Comparison of ENCODE assay signal across 12 mouse cellular contexts in genomic region chr6:119198534-119199273, GRCm38 (mm10). TPM values are rescaled to one million over a fixed set of nuclear protein-coding genes. Genes with fewer than 3 reads are reported as not detected.
DNase-seq lines count a peak whose midpoint lies in the region; ATAC-seq lines count a peak whose summit lies in the region.
"Had no signal": no experiment of that assay in that cellular context is flagged by ENCODE, and none has a peak within 500 bp of the region (broad histone marks: within the 10 kb centered on the region; RNA-seq: fewer than 3 reads in every experiment).

No protein-coding gene starts in this region.

- ATAC-seq in activated CD4-positive, CD25-positive, alpha-beta regulatory T cell, adult 4 months: peak; percentile 53
- no peak for ATAC-seq in granulocyte monocyte progenitor cell, adult 5-6 weeks (replicated peaks; ENCODE audit: poor library complexity, severe bottlenecking)
- no peak; the same call in 1 of the 2 replicates for ATAC-seq in megakaryocyte, adult 5-6 weeks (ENCODE audit: poor library complexity, severe bottlenecking)
- ATAC-seq: inflammation-experienced regulatory T-cells, adult 6 months had no signal

- DNase-seq in cerebellum, postnatal 10 days: peak; percentile 41 to 51
- DNase-seq in cerebellum, adult 8-10 months: no peak
- peak; percentile 47 to 75 for DNase-seq in layer of hippocampus, postnatal 14 days (ENCODE audit: low spot score in 2 of 2)
- no peak for DNase-seq in layer of hippocampus, adult 9-10 months (ENCODE audit: low spot score)
- DNase-seq in lung, postnatal 36 days: peak; percentile 16
- DNase-seq: cerebellum, adult 11 months had no signal

RNA-seq across cellular contexts. Expression of gene Cacna1c, which starts 2.5 kb away (rescaled TPM):
- total RNA-seq in layer of hippocampus, postnatal 14 days (2021): 10 to 100 TPM; 79.1 to 85.4 TPM
- 1 to 10 TPM; 1.1 TPM for polyA plus RNA-seq in activated CD4-positive, CD25-positive, alpha-beta regulatory T cell, adult 4 months (2017; shearing (Covaris generic))
- not detected in 2 replicates for total RNA-seq in granulocyte monocyte progenitor cell, adult 5-6 weeks (2014; fragmentation: Nextera tagmentation)
- total RNA-seq in granulocyte monocyte progenitor cell, adult 5-6 weeks (2017): not detected in 2 replicates
- total RNA-seq in megakaryocyte, adult 5-6 weeks (2015): 0.11 TPM in 1 of 2 replicates, not detected in the other
- total RNA-seq in megakaryocyte, adult 5-6 weeks (2017): 0.12 TPM in 1 of 2 replicates, not detected in the other
- polyA plus RNA-seq: myocyte had no signal

RNA-seq across cellular contexts. Expression of gene Dcp1b, which starts 23.7 kb away (rescaled TPM):
- 10 to 100 TPM; 16.0 to 17.3 TPM for total RNA-seq in layer of hippocampus, postnatal 14 days (2021)
- polyA plus RNA-seq in activated CD4-positive, CD25-positive, alpha-beta regulatory T cell, adult 4 months (2017; shearing (Covaris generic)): 10 to 100 TPM; 10.7 to 20.0 TPM
- total RNA-seq in granulocyte monocyte progenitor cell, adult 5-6 weeks (2014; fragmentation: Nextera tagmentation): 12.2 and 12.8 TPM in 2 replicates
- 8.6 and 10.3 TPM in 2 replicates for total RNA-seq in granulocyte monocyte progenitor cell, adult 5-6 weeks (2017)
- 7.5 and 13.1 TPM in 2 replicates for total RNA-seq in megakaryocyte, adult 5-6 weeks (2015)
- 7.2 and 10.6 TPM in 2 replicates for total RNA-seq in megakaryocyte, adult 5-6 weeks (2017)

RNA-seq across cellular contexts. Expression of gene Cacna2d4, which starts 37.6 kb away (rescaled TPM):
- total RNA-seq in layer of hippocampus, postnatal 14 days (2021): 1 to 10 TPM in 1 of 2 experiments, under 1 TPM in 1; 0.90 to 1.5 TPM
- polyA plus RNA-seq in activated CD4-positive, CD25-positive, alpha-beta regulatory T cell, adult 4 months (2017; shearing (Covaris generic)): 1 to 10 TPM; 6.8 to 7.1 TPM
- 0.19 TPM in 1 of 2 replicates, not detected in the other for total RNA-seq in granulocyte monocyte progenitor cell, adult 5-6 weeks (2014; fragmentation: Nextera tagmentation)
- 0.10 and 0.13 TPM in 2 replicates for total RNA-seq in granulocyte monocyte progenitor cell, adult 5-6 weeks (2017)
- 0.04 TPM in 1 of 2 replicates, not detected in the other for total RNA-seq in megakaryocyte, adult 5-6 weeks (2015)
- 0.07 TPM in 1 of 2 replicates, not detected in the other for total RNA-seq in megakaryocyte, adult 5-6 weeks (2017)
- polyA plus RNA-seq: limb, embryonic 12.5 days; myocyte had no signal

Comparison
In these comparisons a context has a peak if more than half of its experiments do, and no peak if none do; other contexts are left out.
1. DNase-seq: peak in cerebellum, postnatal 10 days (2 of 2), layer of hippocampus, postnatal 14 days (2 of 2) and lung, postnatal 36 days (single experiment); none in cerebellum, adult 8-10 months (single experiment) and layer of hippocampus, adult 9-10 months (single experiment).
2. RNA of gene Cacna1c, which starts 2.5 kb away (total RNA-seq): 79.1 to 85.4 TPM in layer of hippocampus, postnatal 14 days; 0.11 to 0.12 TPM in megakaryocyte, adult 5-6 weeks and not detected in granulocyte monocyte progenitor cell, adult 5-6 weeks; every median in the first group is over 10 times any median in the second.